Mouse (Mus musculus) lung, adult 2 months (tissue): Measurements from ENCODE around the gene Ankrd23.

Experiments used
- CTCF ChIP-seq: fragments of 200-500 bp; IDR thresholded peaks from 2 replicates; pipeline ENCODE4 v1.5.1; 2011; ENCODE audit warnings: mild to moderate bottlenecking, low read length, control low read depth; ENCODE audit not compliant: insufficient read depth
- POLR2A ChIP-seq: fragments of 200-500 bp; IDR thresholded peaks from 2 replicates; pipeline ENCODE4 v1.6.1; 2011; ENCODE audit warnings: low read depth, mild to moderate bottlenecking, control low read depth, low read length, borderline replicate concordance; ENCODE audit errors: extremely low read depth

GRCm38 (mm10) chr1:36556553-36557456 is 20.1 kb upstream of the Ankrd23 start:
- TF ChIP-seq CTCF (peak; percentile 20; the same call in 1 of the 2 replicates), POLR2A (peak; percentile 99)
